Mouse (Mus musculus) cerebellum, adult 2 months (tissue): ENCODE measurements around the gene BC025446. TPM values are rescaled to one million over a fixed set of nuclear protein-coding genes. Genes with fewer than 3 reads are reported as not detected.
"Not testable (repeated sequence)": the region's sequence is repeated elsewhere in the genome, so short reads cannot be mapped to it uniquely, and the experiment has no call there.

ENCODE experiments used
- DNase-seq, 2 experiments: peaks; one replicate each; pipeline ENCODE4 v3.0.0; 2021
- H3K27ac ChIP-seq: fragments of 200-500 bp; 2 replicates; pipeline ENCODE4 v1.5.1; 2012; ENCODE audit warnings: low read length, control low read depth, inconsistent platforms; ENCODE audit not compliant: insufficient read depth
- H3K27me3 ChIP-seq: fragments of 200-500 bp; 2 replicates; pipeline ENCODE4 v1.6.1; 2012; ENCODE audit warnings: inconsistent platforms, mild to moderate bottlenecking, low read length, moderate library complexity; ENCODE audit not compliant: control insufficient read depth, insufficient read depth
- H3K4me1 ChIP-seq: fragments of 200-500 bp; 2 replicates; pipeline ENCODE4 v1.6.1; 2011; ENCODE audit warnings: low read length; ENCODE audit not compliant: control insufficient read depth, insufficient read depth
- H3K4me3 ChIP-seq: fragments of 200-500 bp; replicated peaks from 2 replicates; pipeline ENCODE3; 2011; ENCODE audit warnings: mild to moderate bottlenecking, low read depth, low read length, control low read depth; ENCODE audit not compliant: insufficient read depth
- CTCF ChIP-seq: fragments of 200-500 bp; IDR thresholded peaks from 2 replicates; pipeline ENCODE4 v1.5.1; 2011; ENCODE audit warnings: low read depth, mild to moderate bottlenecking, control low read depth, low read length, moderate library complexity, borderline replicate concordance; ENCODE audit not compliant: insufficient read depth
- POLR2A ChIP-seq: fragments of 200-500 bp; IDR thresholded peaks from 2 replicates; pipeline ENCODE4 v1.6.1; 2011; ENCODE audit warnings: low read length, control low read depth, borderline replicate concordance; ENCODE audit not compliant: insufficient read depth
- WGBS: fragments of 180-500 bp; shearing (Covaris S2); methylation state at CpG from one replicate; pipeline ENCODE4 v1.1.7; 2018; 5-methylcytosine and 5-hydroxymethylcytosine counted together
- polyA plus RNA-seq: library from polyadenylated mRNA; depleted of rRNA; stranded (reverse); fragments of >200 nt; gene quantifications from 2 replicates; pipeline ENCODE4 v1.2.3, GENCODE M21; 2012; rRNA removed

Gene BC025446
- not detected in 2 replicates for polyA plus RNA-seq

DNA sequence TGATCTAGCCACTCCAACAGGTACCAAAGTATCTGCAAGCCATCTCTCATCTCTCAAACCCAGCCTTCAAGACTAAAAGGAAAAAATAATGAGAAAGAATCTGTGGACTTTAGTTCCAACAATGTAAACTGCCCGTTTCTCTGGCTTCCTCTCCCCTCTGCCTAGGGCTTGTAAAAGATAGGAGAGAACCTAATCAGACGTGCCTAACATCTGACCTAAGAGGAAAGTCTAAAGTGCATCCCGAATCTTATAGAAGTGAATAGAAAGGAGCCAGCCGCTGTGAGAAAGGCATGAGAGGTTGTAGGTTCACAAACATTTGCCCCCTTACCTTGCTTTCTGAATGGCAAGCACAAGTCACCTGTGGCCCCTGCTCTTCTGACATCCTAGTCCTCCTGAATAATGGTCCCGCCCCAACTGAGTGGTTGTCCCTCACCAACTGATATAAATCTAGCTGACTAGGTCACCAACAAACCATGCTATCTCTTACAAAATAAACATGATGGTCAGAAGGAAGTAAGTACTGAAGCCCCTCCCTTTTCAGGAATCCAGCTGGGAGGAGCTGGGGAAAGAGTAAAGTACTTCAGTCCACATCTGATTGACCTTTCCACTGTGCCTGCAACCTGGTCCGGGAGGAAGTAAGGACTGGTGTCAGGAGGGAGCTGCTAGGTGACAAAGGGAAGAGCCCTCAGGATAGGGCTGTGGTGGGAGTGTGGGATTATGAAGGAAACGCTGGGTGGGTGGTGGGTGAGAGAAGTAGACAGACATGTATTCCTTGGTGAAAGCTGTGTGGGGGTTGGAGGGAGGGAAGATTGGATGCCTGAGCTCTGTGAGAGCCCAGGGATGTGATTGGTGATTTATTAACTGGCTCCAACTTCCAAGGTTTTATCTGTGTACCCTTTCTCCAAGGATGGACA lies at the start of gene BC025446:
Gene BC025446, plus strand, starts transcription at position 599 of the 914 bp plus-strand sequence.
- no peaks in the 10 kb centered on the region for H3K27me3 ChIP-seq
- WGBS, result 81% methylated on average over 7 of the region's 7 CpGs
- no peak within 1 kb of the TSS for H3K4me3 ChIP-seq
- no peak for DNase-seq
- H3K4me1 ChIP-seq, result no peaks in the 10 kb centered on the region
- TF ChIP-seq POLR2A (no peak), CTCF (no peak)
- no peak within 1 kb of the TSS for H3K27ac ChIP-seq

DNA sequence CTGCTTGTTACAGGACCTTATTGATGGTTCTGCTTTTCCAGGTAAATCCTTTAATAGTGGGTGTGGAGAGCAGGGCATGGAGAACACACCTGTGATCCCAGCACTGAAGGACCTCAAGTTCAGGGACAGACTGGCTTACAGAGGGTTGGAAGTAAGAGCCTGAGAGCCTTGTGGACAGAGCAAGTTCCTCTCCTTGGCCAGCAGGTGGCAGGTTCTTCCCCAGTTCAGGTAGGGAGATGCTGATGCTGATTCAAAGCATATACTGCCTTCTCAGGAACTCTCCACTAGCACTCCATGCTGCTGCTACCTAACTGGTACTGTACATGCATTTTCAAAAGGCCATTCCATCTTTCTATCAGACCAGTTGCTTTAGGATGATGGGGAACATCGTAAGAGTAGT lies 40.7 kb upstream of the BC025446 start:
- no peaks in the 10 kb centered on the region for H3K27me3 ChIP-seq
- no peaks in the 10 kb centered on the region for H3K4me1 ChIP-seq
- no peak overlapping the region for H3K27ac ChIP-seq
- WGBS, result 63% methylated on average over 1 of the region's 1 CpGs
- DNase-seq, result peak; percentile 3 to 10
- no peak overlapping the region for H3K4me3 ChIP-seq
- peak; percentile 64 for TF ChIP-seq CTCF
- no peak for TF ChIP-seq POLR2A

DNA sequence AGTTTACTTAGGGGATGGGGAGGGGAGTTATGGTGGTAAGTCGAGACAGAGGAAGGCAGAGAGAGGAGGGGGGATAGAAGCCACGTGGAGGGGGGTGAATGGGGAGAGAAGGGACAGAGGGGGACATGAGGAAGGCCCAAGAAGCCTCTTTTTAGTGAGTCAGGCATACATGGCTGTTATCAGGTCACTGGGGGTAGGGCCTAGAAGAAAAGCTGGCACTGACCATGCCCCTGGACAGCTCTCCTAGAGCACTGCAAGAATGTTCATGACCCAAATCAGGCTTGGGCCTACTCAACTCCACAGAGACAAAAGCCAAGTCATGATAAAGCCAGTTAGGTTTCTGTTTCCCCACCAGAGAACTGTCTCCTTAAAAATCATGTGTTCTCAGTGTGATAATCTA lies 29.9 kb upstream of the BC025446 start:
- H3K27ac ChIP-seq, result no peak overlapping the region
- 16% methylated on average over 2 of the region's 2 CpGs for WGBS
- no peak for TF ChIP-seq CTCF
- no peak for TF ChIP-seq POLR2A
- no peaks in the 10 kb centered on the region for H3K4me1 ChIP-seq
- H3K4me3 ChIP-seq, result no peak overlapping the region
- H3K27me3 ChIP-seq, result no peaks in the 10 kb centered on the region
- no peak for DNase-seq

DNA sequence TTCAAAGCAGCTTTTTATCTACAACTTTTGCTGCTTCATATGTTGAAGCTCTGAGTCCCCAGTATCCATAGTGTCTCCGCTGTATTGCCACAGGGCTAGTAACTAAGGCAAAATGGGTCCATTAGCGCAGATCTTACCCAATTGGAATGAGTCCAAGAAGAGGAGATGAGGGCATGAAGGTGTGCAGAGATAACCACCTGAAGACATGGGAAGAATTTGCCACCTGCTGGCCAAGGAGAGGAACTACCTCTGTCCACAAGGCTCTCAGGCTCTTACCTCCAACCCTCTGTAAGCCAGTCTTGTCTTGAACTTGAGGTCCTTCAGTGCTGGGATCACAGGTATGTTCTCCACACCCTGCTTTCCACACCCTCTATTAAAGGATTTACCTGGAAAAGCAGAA lies 27.1 kb upstream of the BC025446 start:
- WGBS, result 66% methylated on average over 2 of the region's 2 CpGs
- no peak for TF ChIP-seq POLR2A
- peak; percentile 60 for TF ChIP-seq CTCF
- Histone ChIP-seq H3K4me3 (no peak overlapping the region), H3K27ac (no peak overlapping the region), H3K4me1 (no peaks in the 10 kb centered on the region), H3K27me3 (no peaks in the 10 kb centered on the region)
- DNase-seq, result peak in 1 of 2 experiments; percentile 2

DNA sequence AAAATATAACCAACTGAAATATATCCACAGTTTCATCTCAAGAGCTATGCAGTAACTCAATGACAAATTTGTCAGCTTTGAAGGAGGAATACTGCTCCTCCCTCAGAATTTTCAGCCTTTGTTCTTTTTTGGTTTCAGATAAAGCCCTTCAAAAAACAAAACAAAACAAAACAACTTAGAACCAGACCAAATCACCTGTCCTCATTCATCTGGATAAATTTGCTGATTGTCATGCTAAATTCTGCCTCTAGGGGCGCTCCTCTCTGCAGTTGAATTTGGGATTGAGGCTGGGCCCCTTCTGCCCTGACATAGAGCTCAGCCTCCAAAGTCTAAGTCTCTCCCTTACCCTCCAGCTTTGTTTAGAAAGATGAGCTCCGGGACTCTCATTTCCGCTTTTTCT lies 25.6 kb upstream of the BC025446 start:
- not testable (repeated sequence) for H3K27ac ChIP-seq, H3K27me3 ChIP-seq, DNase-seq, H3K4me3 ChIP-seq, H3K4me1 ChIP-seq
- 3% methylated on average over 1 of the region's 3 CpGs for WGBS

DNA sequence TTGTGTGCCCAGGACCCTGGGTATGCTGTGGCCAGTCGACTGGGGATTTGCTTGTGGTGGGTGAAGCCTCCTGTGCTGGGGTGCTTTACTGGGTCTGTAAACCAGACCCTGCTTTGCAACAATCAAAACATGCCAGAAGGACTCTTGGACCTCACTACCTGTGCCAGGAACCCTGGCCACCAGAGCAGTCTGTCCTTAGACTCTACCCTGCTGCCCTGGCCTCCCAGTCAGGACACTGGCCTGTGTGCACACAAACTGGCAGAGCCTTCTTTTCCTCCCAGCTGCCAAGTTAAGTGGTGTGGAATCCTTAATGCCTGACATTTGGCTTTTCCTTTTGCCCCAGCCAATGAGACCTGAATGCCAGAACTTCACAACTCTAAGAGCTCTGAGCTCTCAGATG lies 655 bp downstream of the BC025446 start:
- Histone ChIP-seq H3K27me3 (no peaks in the 10 kb centered on the region), H3K27ac (no peak overlapping the region), H3K4me3 (no peak overlapping the region), H3K4me1 (no peaks in the 10 kb centered on the region)
- TF ChIP-seq POLR2A, result no peak
- no peak for TF ChIP-seq CTCF
- DNase-seq, result no peak
- WGBS, result 41% methylated on average over 1 of the region's 1 CpGs

DNA sequence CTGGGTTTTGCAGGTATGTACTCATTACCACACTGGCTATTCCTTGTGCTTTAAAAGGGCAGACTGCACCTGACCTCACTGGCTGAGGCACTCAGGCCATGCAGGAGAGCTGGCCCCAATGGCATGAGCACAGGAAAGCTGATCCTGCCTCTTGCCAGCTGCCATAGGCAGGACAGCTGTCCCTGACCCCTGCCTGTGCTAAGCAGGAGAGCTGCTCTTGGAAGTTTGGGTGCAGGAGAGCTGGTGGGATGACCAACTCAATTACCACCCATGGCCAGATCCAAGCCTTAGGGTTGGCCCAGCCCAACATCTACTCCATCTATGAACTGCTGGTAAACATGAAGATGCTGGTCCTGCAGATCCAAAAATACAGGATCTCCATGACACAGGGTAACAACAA lies 5.8 kb downstream of the BC025446 start:
- Histone ChIP-seq H3K27ac (no peak overlapping the region), H3K4me3 (no peak overlapping the region), H3K27me3 (no peaks in the 10 kb centered on the region), H3K4me1 (no peaks in the 10 kb centered on the region)
- TF ChIP-seq CTCF, result no peak
- TF ChIP-seq POLR2A, result no peak
- DNase-seq, result no peak

DNA sequence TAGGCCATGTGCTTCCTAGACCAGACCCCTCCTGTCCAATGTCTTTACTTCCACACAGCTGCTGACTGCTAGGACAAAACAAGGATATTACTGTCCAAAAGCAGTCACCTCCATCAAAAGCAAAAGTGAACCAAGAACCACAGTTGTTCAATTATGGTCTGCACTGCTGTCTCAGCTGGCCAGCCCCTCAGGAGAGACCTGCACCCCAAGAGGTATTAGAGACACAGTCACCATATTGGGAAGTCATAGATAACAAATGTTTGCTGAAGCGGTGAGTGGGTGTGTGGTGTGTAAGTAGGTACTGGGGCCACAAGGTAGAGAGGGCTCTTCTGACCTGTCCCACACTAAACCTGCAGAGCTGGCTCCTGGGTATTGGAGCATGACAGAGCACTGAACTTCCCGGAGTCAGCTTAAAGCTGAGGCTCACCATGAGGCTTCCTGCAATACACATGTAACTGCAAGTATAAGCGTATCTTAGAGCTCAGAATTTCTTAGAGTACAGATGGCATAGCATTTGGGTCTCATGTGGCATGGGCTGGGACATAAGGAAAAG lies 21.6 kb downstream of the BC025446 start:
- Histone ChIP-seq H3K27me3 (no peaks in the 10 kb centered on the region), H3K27ac (no peak overlapping the region), H3K4me3 (no peak overlapping the region), H3K4me1 (no peaks in the 10 kb centered on the region)
- no peak for TF ChIP-seq CTCF
- TF ChIP-seq POLR2A, result no peak
- DNase-seq, result no peak
- WGBS, result 79% methylated on average over 3 of the region's 3 CpGs
